Mouse (Mus musculus): Measurements from ENCODE around the gene Add1.

DNA sequence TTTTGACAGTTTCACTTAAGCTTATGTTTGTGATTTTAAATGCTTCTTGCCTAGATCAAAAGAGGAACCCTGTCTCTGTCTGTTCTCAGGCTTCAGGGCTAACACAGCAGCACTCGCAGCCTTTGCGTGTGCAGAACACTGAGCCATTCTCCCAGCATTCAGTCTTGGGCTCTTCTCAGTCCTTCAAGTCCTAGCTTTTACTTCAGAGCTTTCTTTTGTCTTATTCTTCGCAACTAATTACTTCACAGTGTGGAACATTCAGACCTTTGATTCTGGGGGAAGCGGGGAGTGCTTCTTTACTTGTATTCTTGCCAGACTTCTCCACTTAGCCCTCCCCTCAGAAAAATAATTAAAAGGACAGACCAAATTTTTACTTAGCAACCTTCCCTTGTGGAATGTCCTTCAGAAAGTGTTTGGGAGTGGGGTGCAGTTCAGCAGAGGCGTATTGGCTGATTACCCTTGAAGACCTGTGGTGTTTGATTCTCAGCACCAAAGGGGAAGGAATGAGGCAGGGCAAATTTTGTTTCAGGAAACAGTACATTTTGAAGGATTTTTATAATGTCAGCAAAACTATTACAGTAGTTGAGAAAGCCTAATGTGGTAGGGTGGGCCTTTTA lies 18.0 kb downstream of the Add1 start:
- TF ChIP-seq POLR2A (IDR thresholded peaks at IDR 0.05; ENCODE audit: low read depth, low read length), result no peak
- TF ChIP-seq CTCF (IDR thresholded peaks at IDR 0.05; ENCODE audit: borderline replicate concordance, insufficient read depth, low read length), result no peak

Data from embryonic fibroblast, embryonic 13.5 days (primary cell).